Mouse (Mus musculus) heart, postnatal 0 days (tissue): ENCODE data around the gene Tmprss6. TPM values are rescaled to one million over a fixed set of nuclear protein-coding genes. Genes with fewer than 3 reads are reported as not detected.

Experiments used
- ATAC-seq: fragments of 200-750 bp; cut with Nextera tagmentation; 2 replicates; pipeline ENCODE4 v1.8.0; 2017; ENCODE audit warnings: low read depth, moderate number of reproducible peaks, moderate library complexity; ENCODE audit not compliant: insufficient read depth
- DNase-seq: peaks from one replicate; pipeline ENCODE4 v3.0.0-alpha.2; 2016; ENCODE audit warnings: low spot score
- H3K27ac ChIP-seq: fragments of 300-500 bp; sonication (generic); 2 replicates; pipeline ENCODE4 v1.5.1; 2014; ENCODE audit warnings: low read depth, mild to moderate bottlenecking
- H3K27me3 ChIP-seq: fragments of 300-500 bp; sonication (generic); 2 replicates; pipeline ENCODE4 v1.6.1; 2014; ENCODE audit warnings: low read length, mixed read lengths; ENCODE audit not compliant: control insufficient read depth, insufficient read depth
- H3K36me3 ChIP-seq: fragments of 300-500 bp; sonication (generic); replicated peaks from 2 replicates; pipeline ENCODE4 v1.6.1; 2014; ENCODE audit warnings: low read length, mixed read lengths; ENCODE audit not compliant: control insufficient read depth, insufficient read depth
- H3K4me1 ChIP-seq: fragments of 300-500 bp; sonication (generic); 2 replicates; pipeline ENCODE4 v1.6.1; 2014; ENCODE audit warnings: antibody characterized with exemption; ENCODE audit not compliant: control insufficient read depth, insufficient read depth
- H3K4me2 ChIP-seq: fragments of 300-500 bp; sonication (generic); 2 replicates; pipeline ENCODE4 v1.6.1; 2014; ENCODE audit warnings: low read depth, mild to moderate bottlenecking, low read length, moderate library complexity
- H3K4me3 ChIP-seq: fragments of 300-500 bp; sonication (generic); 2 replicates; pipeline ENCODE4 v1.5.1; 2014; ENCODE audit warnings: low read depth, low read length
- H3K9ac ChIP-seq: fragments of 300-500 bp; sonication (generic); replicated peaks from 2 replicates; pipeline ENCODE4 v1.6.1; 2014; ENCODE audit warnings: low read depth, low read length, mixed read lengths
- H3K9me3 ChIP-seq: fragments of 300-500 bp; sonication (generic); replicated peaks from 2 replicates; pipeline ENCODE4 v1.6.1; 2016; ENCODE audit warnings: low read length; ENCODE audit not compliant: control insufficient read depth
- CTCF ChIP-seq: IDR thresholded peaks from 2 replicates; pipeline ENCODE4 v1.5.1; 2016; ENCODE audit warnings: antibody characterized with exemption, control low read depth, low read depth
- EP300 ChIP-seq: IDR thresholded peaks from 2 replicates; pipeline ENCODE4 v1.6.1; 2016; ENCODE audit warnings: antibody characterized with exemption, low read depth
- WGBS: fragments of 180-500 bp; shearing (Covaris S2); extraction: QIAGEN DNeasy Blood & Tissue Kit; methylation state at CpG from one replicate; pipeline ENCODE4 v1.1.7; 2014; 5-methylcytosine and 5-hydroxymethylcytosine counted together
- polyA plus RNA-seq: library from polyadenylated mRNA; unstranded; fragments of >200 nt; fragmentation: Nextera tagmentation; extraction: Ambion mirVana; gene quantifications from 2 replicates; pipeline ENCODE4 v1.2.1, GENCODE M21; 2015
- total RNA-seq: library from RNA; depleted of rRNA; stranded (reverse); fragments of >200 nt; gene quantifications from 2 replicates; pipeline ENCODE4 v1.2.3, GENCODE M21; 2014; ENCODE audit warnings: low replicate concordance

The Tmprss6 gene
- total and polyA plus RNA-seq, 2 experiments from 2014 or later, result 0.49 TPM; not detected in 1

DNA sequence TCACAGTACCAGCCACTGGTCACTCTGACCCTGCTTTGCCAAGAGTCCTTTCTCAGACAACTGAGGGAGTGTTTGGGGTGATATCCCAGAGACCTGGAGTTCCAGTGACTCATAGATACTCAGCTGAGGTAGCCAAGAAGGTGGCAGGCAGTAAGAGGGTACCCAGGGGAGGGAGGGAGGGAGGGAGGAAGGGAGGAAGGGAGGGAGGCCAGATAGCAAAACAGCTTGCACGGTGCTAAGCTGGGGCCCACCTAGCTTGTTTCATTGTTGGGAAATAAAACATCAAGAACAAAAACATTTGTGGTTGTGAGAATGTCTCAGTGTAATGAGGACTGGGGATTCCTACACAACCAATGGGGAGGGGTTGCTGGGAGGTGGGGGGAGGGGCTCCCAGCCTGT, 54.7 kb downstream of the Tmprss6 start:
- Histone ChIP-seq H3K27ac (no peak overlapping the region), H3K27me3 (peaks cover 22% of the 10 kb centered on the region), H3K4me2 (no peak overlapping the region), H3K4me3 (no peak overlapping the region), H3K9me3 (no peaks in the 10 kb centered on the region), H3K36me3 (0 out of 2 replicates have a peak, but pooled peaks cover 5% of the 10 kb centered on the region), H3K4me1 (peaks cover 16% of the 10 kb centered on the region), H3K9ac (no peak overlapping the region)
- ATAC-seq (no peak), DNase-seq (no peak)
- 64% methylated on average over 1 of the region's 1 CpGs for WGBS
- TF ChIP-seq CTCF (no peak), EP300 (no peak)

DNA sequence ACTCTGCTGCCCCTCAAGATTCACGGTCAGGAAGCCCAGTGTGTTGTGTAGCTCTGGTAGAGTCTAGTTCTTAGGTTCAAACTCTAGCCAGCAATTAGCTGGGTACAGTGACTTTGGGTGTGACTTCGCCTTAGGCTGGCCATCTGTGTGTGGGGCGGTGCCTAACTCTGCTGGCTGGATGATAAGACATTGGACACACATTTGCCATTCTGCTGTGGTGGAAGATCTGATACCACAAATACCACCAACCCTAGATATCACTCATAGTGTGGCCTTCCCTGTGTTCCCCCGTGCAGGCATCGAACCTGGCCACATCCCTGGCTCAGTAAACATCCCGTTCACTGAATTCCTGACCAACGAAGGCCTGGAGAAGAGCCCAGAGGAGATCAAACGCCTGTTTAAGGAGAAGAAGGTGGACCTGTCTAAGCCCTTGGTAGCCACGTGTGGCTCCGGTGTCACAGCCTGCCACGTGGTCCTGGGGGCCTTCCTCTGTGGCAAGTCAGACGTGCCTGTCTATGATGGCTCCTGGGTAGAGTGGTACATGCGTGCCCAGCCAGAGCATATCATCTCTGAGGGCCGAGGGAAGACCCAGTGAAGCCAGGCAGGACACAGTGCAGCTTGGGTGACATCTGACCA, 55.2 kb downstream of the Tmprss6 start:
- no peak for TF ChIP-seq EP300
- no peak for TF ChIP-seq CTCF
- H3K27ac ChIP-seq, result no peak overlapping the region
- H3K9me3 ChIP-seq, result no peaks in the 10 kb centered on the region
- ATAC-seq (no peak), DNase-seq (no peak)
- no peak overlapping the region for H3K4me3 ChIP-seq
- H3K4me2 ChIP-seq, result no peak overlapping the region
- H3K4me1 ChIP-seq, result peaks cover 16% of the 10 kb centered on the region
- H3K9ac ChIP-seq, result no peak overlapping the region
- H3K27me3 ChIP-seq, result peaks cover 22% of the 10 kb centered on the region
- 81% methylated on average over 14 of the region's 14 CpGs for WGBS
- H3K36me3 ChIP-seq, result 0 out of 2 replicates have a peak, but pooled peaks cover 5% of the 10 kb centered on the region

DNA sequence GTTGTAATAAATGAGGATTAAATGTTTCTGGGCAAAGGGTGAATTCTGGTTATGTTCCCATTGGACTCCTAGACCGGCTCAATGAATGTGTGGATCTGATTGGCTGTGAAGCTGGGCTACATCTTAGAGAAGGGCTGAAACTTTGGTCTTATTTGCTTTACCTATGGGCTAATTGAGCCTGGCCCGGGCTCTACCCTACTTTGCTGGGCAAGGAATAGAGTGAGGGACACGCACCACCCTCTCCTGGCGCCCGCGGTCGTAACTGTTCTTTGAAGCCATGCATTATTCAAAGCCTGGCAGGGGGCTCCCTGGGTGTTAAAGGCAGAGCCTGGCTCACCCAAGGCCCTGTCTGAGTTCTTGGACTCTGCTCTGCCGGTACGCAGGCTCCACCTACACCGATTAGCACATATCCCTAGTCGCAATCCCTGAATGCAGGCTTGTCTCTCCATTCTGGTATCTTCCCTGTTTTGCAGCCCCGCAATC, 58.8 kb downstream of the Tmprss6 start:
- peak overlapping the region; percentile 21; the same call in 1 of the 2 replicates for H3K4me3 ChIP-seq
- peaks cover 31% of the 10 kb centered on the region for H3K4me1 ChIP-seq
- no peaks in the 10 kb centered on the region for H3K9me3 ChIP-seq
- peaks cover 22% of the 10 kb centered on the region for H3K27me3 ChIP-seq
- no peak for ATAC-seq
- DNase-seq, result no peak
- 0 out of 2 replicates have a peak, but pooled peaks cover 4% of the 10 kb centered on the region for H3K36me3 ChIP-seq
- no peak overlapping the region for H3K9ac ChIP-seq
- H3K4me2 ChIP-seq, result peak overlapping the region; percentile 39; the same call in 1 of the 2 replicates
- 38% methylated on average over 12 of the region's 12 CpGs for WGBS
- no peak overlapping the region for H3K27ac ChIP-seq
- TF ChIP-seq CTCF, result no peak

DNA sequence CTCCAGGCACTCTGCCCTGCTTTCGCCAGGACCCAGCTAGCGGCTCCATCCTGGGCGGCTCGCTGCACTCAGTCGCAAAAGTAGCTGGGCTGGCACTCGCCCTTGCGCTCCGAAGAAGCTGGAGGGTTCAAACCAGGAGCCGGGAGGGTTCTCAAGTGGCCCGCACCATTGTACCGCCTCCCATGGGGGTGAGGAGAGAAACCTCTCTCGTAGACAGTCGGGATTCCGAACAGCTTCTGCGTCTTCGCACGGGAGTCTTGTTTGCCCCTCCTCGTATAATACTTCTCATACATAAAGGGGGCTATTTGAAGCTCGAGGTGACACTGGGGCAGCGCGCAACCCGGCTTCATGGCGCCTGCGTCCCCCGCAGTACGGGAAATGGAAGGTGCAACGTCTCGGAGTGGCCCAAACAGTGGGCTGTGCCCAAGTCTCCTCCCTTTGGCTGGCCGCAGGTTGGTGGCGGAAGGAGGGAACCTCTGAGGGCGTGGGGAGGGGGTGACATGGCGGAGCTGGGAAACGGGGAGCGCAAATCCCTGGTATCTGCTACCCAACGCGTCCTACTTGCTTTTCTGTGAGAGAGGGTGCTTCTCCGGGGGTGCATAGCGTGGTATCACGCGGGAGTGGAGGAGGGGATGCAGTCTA, 62.0 kb downstream of the Tmprss6 start, which contains the start of gene Mpst:
Gene Mpst, plus strand, starts transcription at position 124 of the 642 bp plus-strand sequence.
- DNase-seq (peak; percentile 92), ATAC-seq (peak; percentile 81)
- peaks cover 42% of the 10 kb centered on the region for H3K4me1 ChIP-seq
- H3K9me3 ChIP-seq, result no peaks in the 10 kb centered on the region
- peaks cover 22% of the 10 kb centered on the region for H3K27me3 ChIP-seq
- no peaks in the 10 kb centered on the region for H3K36me3 ChIP-seq
- H3K4me2 ChIP-seq, result peak within 1 kb of the TSS; percentile 95
- TF ChIP-seq CTCF, result no peak
- TF ChIP-seq EP300, result peak; percentile 48; the same call in 1 of the 2 replicates
- peak within 1 kb of the TSS; percentile 98 for H3K27ac ChIP-seq
- peak within 1 kb of the TSS; percentile 75 for H3K9ac ChIP-seq
- WGBS, result under 1% methylated on average over 40 of the region's 40 CpGs
- H3K4me3 ChIP-seq, result peak within 1 kb of the TSS; percentile 78

DNA sequence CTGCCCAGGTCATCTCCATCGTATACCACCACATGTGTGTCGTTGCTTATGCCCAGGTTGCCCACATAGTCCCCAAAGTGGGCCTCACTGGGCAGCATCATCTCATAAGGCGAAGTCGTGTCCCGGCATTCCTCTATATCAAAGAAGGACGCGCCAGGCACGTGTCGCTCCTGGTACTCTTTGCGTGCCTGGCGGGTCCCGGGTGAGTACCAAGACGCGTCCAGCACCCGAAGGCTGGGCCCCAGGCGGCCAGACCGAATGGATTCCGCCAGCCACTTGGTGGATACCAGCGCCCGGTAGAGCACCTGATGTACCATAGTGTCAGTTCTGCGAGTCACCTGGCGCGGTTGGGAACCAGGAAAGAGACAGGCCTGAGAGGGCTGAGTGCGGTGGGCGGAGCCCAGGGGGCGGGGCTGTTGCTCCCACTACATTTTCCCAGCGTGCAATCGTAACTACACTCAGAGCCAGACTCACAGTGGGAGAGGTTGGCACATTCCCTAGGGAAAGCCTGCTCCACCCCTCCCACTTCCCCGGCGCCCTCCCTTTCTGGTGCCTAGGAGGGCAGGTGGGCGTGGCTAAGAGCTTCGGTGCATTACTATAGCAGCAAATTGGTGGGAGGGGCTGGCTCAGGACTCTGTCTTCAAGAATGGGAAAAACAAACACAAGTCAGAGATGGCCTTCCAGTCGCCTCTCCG, 62.8 kb downstream of the Tmprss6 start, which contains the start of gene Tst:
Gene Tst, minus strand, starts transcription at position 391 of the 695 bp plus-strand sequence.
- Histone ChIP-seq H3K27ac (peak within 1 kb of the TSS; percentile 98), H3K9me3 (no peaks in the 10 kb centered on the region), H3K9ac (peak within 1 kb of the TSS; percentile 75), H3K4me2 (peak within 1 kb of the TSS; percentile 95), H3K36me3 (no peaks in the 10 kb centered on the region), H3K4me3 (peak within 1 kb of the TSS; percentile 78), H3K27me3 (peaks cover 19% of the 10 kb centered on the region), H3K4me1 (peaks cover 48% of the 10 kb centered on the region)
- 2% methylated on average over 33 of the region's 34 CpGs for WGBS
- peak; percentile 91 for DNase-seq
- no peak for TF ChIP-seq EP300
- peak; percentile 77 for ATAC-seq
